Mouse (Mus musculus): Measurements from ENCODE around the gene Sult1c1.

Gene Sult1c1

DNA sequence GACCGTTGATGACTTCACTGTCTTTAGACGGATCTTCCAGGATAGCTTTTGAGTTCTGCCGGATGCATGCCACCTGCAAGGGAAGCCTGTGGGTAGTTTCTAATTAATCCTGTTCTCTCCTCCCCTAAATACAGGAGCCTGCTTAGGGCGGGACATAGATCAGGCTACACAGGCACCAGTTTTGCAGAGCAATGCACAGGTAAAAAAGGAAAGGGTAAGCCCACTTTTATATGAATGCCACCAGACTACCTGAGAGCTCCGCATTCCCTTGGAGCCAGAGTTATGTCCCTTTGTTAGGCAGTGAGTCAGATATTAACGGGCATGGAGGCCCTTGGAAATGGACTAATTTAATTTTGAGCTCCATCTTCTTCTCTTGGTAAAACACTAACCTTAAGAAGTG lies at the start of gene Sult1c1:
TSS of gene Sult1c1 (minus strand) at position 101 of the 400 bp plus-strand sequence.
- in situ Hi-C loops (cut with MboI, MseI), result no loop called here

DNA sequence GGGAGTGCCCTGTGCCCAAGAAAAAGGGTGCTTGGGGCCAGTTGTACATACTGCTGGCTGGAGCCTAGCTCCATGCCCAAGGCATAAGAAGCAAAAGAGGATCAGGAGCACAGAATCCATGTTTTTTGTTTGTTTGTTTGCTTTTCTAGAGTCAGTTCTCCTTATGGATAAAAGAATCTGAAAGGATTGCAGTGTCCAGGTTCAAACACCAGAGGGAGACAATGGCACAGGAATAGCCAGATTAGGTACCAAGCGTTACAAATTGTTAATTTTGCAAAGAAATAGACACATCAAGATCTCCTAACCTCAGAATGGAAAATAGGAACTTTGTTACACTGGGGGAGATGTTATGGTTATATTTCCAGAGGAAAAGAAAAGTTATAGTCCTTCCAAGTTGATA lies 23.7 kb upstream of the Sult1c1 start:
- in situ Hi-C loops (cut with MboI, MseI), result loop anchor here (10.0 kb wide), 1 partner anchor 61 kb away; no protein-coding TSS in a partner anchor

DNA sequence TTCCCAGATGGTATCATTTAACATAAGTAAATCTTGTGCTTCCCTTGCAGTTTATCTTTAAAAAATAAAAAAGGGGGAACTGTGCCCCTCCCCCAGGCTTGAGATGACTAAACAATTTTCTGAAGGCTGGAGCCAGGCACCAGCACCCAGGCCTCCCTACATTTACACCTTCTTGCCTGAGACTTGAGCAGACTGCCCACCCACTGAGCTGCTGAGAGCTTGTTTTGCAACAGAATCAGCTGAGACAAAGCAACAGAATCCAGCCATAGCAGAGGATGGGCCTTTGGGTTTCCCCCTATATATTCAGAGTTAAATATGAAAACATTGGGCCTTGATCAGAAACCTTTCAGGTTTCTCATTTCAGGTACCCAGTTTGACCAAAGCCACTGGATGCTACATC lies 20.7 kb upstream of the Sult1c1 start:
- in situ Hi-C loops (cut with MboI, MseI), result loop anchor here (10.0 kb wide), 1 partner anchor 64 kb away; no protein-coding TSS in a partner anchor

DNA sequence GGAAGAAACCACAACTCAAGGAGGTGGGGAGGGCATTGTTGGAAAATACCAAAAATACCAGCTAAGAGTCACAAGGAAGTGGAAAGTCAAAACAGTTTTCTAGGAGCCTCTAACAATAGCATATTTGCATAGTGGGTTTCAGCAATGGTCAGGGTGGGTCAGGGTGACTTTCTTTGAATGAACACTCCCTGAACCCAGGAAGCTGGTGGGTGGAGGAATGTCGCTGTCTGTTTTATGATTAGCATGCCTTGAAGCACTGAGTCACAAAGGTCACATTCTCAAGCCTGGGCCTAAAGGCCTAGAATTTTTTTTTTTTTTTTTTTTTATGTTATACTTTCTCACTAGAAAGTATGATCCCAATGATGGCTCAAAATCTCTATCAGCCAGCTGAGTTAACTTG lies 20.1 kb upstream of the Sult1c1 start:
- in situ Hi-C loops (cut with MboI, MseI), result loop anchor here (10.0 kb wide), 1 partner anchor 64 kb away; no protein-coding TSS in a partner anchor

DNA sequence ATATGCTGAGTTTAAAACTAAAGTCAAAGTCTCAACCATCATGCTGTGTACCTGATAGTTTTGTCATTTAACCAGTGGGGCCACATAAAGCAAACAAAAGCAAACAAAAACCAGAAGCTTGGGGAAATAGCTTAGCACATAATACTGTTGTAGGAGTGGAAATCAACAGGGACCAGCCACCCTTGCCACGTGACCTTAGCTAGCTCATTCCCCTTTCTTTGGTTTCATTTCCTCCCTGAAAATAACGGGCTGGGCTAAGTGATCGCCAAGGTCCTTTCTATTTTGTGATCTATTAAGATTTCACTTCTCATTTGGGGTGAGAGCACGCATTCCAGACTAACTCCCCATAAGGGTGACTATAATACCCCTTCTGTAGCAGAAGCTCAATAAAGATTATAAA lies 13.0 kb upstream of the Sult1c1 start:
- in situ Hi-C loops (cut with MboI, MseI), result no loop called here

DNA sequence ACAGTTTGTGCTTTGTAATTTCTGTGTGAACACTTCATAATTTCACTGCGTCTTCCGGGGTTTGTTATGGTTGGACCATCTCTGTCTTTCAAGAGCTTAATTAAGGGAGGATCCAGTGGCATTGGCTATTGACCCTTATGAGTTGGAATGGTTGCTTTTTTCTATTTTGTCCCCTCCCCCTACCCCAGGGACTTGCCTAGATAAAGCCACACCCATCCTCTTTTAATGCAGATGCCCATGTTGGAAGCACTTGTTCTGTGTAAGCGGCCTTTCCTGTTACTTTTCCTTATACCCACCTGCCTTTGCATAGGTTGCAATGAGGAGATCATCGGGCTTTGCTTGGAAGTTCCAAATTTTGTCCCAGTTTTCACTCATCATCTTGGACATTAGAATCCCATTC lies 16.9 kb downstream of the Sult1c1 start:
- in situ Hi-C loops (cut with MboI, MseI), result no loop called here

DNA sequence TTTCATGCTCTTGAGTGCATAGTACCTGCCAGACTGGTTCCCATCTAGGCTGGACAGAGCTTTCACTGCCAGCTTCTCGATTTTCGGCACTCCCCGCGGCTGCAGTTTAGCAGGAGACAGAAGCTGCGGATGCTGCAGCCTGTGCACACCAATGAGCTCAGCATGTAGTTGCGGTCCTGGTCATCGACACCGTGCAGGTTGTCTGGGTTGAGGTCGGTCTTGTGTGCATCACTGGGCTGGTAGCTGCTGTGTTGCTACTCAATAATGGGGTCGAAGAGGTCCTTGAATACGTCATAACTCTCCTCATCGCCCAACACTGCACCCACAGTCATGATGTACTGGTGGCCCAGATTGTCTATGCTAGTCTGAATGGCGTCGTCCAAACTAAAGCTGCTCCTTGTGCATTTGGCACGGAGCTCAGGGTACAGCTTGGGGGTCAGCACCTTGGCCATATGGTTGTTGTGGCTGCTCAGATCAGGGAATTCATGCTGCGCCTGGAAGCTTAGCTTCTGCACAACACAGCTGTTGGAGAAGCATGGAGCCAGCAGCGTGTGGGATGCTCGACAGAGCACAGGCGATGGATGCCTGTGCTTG lies 48.8 kb downstream of the Sult1c1 start:
- in situ Hi-C loops (cut with MboI, MseI), result loop anchor here (5.0 kb wide), 1 partner anchor 239 kb away; no protein-coding TSS in a partner anchor

DNA sequence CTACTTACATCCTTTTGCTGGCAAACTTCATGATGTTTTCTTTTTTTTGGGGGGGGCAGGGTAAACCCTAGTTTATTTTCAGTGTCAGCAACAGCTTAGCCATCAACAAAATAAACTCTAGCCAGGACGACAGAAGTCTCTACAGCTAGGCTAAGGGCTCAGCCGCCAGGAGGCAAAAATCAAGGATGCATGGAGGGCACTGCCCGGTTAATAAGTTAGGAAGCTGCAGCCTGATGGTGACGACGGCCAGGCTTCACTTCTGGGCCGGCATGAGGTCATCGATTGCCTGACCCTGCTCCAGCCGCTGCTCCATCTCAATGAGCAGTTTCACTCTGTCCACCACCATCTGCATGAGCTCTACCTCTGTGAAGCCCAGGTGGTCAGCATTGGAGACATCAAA lies 49.7 kb downstream of the Sult1c1 start:
- in situ Hi-C loops (cut with MboI, MseI), result loop anchor here (5.0 kb wide), 1 partner anchor 238 kb away; no protein-coding TSS in a partner anchor

Data from T-helper 1 cell (primary cell).